Mouse (Mus musculus) 3T3-L1 (cell line): ENCODE results near the gene Lef1.

ENCODE experiments used
- DNase-seq: peaks from one replicate; pipeline ENCODE4 v3.0.0-alpha.2; 2015; ENCODE audit warnings: low read depth, low spot score

Gene Lef1

DNA sequence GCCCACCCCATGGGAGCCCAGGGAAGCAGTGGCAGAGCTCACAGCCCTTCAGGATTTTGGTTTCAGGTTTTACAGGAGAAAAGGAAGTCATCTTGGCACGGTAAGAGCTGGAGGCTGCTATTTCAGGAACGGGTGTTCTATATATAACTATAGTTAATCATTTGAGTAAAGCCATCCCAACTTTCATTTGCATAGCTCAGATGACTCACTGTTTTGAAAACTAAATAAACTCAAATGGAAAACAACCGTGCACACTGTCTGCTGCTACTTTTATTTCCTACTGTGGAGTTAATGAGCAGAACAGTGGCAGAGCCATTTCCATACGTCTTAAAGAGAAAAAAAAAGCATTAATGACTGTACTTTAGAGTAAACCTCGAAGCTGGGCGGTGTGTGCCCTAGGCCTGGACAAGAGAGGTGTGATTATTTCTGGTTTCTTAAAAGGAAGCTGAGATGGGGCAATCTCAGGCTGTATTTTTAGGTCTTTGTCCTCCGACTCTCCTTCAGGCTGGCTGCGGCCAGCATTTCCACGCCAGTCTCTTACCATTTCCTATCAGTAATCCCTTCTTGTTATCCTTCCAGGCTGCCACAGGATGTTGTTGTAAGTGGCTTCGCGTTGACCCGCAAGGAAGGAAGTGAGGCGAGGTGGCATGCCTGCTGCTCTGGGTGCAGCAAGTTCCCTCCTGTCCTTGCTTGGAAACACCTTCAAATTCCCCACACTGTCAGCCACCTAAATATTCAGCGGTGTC is 29.2 kb downstream of the Lef1 start:
- peak; percentile 15 for DNase-seq

DNA sequence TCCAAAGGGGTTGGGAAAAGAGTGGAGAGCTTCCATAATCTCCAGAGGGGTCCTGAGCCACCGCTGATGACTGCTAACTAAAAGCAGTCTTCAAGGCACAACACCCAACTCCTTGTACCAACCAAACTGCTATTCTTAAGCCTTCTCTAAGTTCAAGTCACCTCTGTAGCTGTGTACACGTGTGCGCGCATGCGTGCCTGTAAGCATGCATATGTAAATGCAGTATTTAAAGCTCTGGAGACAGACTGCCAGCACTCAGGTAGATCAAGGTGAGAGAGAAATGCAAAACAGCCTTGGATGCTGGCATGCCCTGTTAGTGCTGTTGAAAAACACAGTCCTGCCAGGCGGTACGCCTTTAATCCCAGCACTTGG is 29.8 kb downstream of the Lef1 start:
- DNase-seq: no peak

DNA sequence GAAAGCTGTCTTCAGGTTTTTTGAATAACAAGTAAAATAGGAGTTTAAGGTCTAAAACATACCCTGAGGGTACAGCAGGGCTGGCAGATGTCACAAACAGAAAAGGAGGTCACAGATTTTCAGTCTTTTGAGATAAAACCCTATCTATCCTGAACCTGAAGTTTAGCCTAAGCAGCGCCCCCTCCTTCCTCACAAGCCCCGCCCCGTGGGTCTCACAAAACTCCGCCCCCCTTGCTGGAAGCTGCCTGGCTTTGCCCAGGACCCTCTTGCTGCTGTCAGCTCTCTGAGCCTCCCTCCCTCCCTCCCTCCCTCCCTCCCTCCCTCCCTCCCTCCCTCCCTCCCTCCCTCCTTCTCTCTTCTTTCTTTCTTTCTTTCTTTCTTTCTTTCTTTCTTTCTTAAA is 31.3 kb downstream of the Lef1 start:
- DNase-seq: no peak

DNA sequence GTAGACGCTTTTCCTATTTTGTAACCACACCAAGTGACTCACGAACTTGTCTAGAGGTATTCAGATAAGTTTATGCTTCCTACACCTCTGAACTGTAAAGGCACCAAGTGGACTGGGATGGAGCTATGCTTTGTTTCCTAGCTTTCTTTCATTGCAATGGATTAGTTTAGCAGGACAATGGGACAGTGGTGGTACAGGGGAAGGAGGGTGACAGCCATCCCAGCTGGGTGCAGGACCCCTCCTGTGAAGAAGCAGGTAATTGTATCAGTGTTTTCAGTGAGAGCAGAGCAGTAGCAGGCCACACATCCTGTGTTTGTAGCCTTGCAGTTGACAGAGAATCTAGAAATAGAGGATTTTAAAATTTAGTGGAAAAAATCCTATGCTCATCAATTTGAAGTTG is 34.0 kb downstream of the Lef1 start:
- DNase-seq: no peak

DNA sequence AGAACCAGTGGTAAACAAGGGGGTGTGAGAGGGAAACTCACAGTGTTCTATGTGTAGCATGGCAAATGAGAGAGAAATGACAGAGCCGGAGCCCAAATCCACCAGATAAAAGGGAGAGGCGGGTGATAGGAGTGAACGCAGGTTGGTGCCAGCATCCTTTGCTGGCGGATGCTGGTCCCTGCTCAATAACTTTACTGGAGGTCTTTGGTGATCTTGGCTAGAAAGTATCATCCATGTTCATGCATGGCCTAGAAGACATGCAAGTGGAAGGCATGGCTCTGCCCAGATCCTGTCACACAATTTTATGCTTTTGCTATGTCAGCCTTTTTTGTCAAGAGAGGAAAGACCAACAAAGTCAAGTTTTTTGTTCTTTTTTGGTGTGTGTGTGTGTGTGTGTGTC is 42.6 kb downstream of the Lef1 start:
- no peak for DNase-seq

DNA sequence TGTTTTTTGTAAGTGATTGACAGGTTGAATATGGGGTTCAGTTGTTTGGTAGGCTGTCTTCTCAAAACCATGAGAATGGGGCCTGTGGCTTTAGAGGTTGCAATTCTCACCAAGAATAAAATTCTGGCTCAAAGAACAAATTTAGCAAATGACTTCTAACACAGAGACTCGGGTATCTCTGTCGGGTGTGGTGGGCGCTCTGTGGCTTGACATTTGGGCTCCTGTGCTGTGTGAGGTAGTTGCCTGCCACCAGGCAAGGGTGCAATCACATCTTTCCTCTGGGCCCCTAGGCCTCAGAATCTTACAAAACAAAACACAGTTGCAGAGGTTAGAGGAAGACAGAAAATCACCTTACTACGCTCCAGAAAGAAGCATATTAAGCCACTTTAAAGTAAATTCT is 43.6 kb downstream of the Lef1 start:
- DNase-seq: no peak

DNA sequence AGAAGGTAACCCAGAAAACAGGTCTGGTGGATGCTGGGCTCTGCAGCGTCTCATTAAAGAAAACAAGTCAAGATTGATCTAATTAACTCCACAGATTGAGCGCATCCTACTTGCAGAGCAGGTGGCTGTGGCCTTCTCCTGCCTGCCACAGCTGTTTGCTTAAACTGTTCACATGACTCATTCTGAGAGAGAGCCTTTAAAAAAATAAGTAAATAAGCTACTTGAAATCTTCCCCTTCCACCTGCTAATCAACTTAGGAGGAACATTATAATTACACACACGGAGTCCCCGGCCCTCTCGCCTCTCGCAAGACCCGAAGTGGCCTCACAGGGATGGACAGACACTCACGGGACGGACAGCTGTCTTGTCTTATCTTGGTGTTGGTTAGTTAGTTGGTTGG is 44.3 kb downstream of the Lef1 start:
- no peak for DNase-seq

DNA sequence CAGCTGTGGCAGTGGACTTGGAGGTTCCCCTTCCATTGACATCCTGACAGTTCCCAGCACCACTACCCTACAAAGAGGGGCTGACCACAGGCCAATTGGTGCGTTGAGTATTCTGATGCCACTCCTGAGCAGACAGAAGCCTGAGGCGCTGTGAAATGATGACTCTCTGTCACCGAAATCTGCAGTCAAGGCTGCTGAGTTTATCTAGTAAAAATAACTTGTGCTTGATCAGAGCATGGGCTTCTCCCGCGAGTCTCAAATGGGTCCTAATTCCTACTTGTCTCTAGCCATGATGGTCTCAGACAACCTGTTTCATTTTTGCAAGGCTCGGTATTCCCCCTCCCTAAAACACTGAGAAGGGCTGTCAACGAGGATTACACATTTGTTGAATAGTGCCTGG is 44.8 kb downstream of the Lef1 start:
- DNase-seq: no peak

DNA sequence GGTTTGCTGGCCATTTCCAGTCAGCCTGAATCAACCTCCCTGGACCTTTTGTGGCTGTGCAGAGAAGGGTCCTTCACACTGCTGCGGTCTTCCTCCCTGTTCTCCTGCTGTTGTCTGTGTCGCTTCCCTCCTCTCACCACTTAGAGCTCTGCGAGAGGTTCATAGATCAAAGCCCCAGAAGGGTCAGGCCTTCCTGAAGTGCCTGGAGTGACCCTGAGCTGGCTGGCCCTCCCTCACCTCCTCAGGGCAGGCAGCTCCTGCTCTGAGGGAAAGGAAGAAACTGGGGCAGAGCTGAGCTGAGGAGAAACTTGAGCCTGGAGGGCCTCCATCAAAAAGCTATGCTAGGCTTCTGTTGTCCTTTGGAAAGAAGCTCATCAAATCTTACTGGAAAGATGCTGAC is 45.4 kb downstream of the Lef1 start:
- no peak for DNase-seq

DNA sequence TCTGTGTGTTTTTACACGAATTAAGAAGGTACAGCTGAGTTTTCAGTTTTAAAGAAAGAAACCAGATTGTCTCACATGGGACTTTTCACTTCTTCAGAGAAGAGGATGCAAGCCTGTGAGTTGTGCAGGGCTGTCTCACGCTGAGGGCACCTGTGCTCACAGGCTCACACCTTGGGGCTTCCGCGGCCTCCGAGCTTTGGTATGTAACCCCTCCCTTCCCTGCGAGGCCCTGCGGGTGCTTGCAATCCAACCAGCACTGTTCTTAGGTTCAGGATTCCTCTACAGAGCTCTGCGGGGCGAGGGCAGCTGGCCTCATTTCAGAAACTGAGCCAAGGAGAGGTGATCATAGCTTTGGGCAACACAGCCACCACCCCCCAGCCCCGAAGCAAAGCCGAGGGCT is 46.1 kb downstream of the Lef1 start:
- no peak for DNase-seq

DNA sequence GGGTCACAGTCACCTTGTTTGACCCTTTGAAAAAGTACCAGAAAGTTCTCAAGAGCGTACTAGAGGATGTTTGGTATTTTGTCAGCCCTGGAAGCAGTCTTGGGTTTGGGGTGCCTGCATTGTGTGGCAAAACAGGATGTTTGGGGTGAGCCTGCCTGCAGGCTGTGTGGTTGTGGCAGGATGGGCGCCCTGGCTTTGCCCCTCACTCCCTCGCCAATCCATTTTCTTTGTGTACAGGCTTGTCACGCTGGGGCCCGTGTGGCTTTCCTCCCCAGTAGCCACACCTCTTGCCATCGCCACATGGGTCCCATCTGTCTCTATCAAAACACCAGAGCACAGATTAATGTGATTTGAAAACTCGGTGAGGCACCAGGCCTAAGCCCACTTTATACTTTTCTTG is 47.2 kb downstream of the Lef1 start:
- no peak for DNase-seq

DNA sequence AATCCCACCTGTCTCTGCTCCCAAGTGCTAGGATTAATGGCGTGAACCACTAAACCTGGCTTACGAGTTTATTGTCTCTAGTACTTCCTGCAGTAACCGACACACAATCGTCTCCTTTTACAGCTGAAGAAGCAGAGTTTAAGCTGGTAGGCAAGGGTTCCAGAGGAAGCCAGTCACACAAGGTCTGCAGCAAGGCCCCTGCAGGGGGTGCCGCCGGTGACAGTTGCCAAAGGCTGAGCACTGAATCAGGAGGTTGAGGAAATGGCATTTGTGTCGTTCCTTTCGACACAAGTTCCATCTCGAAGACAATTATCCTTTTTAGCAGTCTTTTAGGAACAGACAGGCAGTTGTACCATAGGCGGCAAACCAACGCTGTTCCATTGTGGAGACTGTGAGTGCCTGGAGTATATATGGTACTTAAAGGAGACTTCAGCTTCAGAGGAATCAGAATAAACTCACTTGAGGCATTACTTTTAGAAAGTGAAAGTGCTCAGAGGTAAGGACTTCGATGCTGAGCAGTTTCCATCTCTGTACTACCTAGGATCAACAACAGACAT is 49.0 kb downstream of the Lef1 start:
- DNase-seq: no peak

DNA sequence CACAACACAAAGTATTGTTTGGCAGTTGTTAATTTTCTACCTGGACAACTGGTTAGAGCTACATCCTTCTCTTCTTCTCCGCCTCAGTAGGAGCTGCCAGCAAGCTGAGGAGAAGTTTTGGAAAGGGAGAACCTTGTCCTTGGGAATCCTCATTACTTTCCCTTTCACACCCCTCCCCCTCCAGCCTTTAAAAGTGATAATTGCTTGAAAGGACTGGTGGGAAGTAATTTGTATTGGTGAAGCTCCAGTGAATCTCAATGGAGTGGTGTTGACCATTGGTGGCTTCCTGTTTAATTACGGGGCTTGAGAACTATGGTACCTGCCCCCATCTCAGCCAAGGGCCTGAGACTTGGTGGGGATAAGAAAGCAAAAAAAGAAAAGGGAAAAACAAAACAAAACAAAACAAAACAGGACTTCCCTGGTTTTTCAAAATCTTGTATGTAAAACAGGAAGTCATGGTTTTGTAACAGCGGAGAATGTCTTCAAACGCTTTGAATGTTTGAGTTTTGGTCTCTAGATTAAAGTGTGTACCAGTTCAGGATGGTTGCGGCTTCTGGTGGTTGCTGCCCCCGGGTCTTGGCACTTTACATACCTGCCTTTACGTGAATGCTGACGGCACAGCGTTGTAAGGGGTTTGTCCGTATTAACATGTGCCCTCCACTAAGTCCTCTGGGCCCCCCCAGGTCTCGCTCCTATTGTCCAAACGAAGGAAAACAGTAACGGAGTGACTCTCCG is 49.8 kb downstream of the Lef1 start:
- no peak for DNase-seq

DNA sequence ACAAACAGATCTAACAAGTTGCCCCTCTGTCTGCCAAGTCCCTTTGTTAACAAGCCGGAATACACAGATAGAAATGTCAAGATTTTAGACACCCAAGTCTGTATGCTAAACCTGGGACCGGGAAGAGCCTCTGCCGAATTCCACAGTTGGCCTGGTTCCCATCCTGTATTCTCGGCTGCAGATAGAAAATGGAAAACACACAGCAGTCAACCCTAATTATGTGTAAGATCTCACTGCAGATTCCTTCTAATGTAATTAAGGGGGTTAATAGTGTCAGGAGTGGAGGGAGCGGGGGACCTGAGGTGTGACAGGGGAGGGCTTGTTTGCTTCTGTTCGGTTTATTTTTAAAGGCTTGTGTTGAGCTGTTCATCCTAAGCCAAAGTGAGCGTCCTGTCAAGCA is 50.6 kb downstream of the Lef1 start:
- no peak for DNase-seq

DNA sequence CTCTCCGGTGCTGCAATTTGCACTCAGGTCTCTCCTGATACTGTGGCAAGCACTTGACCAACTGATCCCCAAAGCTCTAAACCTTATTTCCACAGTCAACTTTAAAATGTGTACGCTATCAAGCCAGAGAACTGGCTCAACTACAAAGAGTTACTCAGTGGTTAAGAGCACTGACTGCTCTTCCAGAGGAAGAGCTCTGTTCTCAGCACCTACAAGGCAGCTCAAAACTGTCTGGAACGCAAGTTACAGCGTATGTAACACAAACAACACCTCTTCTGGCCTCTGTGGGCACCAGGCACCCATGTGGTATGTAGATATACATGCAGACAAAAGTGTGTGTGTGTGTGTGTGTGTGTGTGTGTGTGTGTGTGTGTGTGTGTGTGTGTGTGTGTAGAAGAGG is 57.5 kb downstream of the Lef1 start:
- DNase-seq: no peak

DNA sequence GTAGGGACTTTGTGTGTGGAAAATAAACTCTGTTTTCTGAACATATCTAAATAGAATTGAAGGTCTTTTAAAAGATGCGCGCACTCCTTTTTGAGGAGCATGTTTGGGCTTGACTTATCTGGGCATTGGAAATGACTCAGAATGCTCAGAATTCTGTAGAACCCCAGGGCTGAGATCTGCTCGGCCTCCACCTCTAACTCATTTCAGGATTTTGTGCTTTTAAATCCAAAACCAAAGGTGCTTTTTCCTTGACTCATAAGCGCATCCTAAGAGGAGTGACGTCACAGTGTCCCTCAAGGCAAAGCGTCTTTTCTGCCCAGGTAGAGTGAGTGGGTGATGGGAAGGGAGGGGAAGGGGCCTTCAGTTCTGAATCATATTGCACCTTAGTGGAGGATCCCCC is 58.9 kb downstream of the Lef1 start:
- DNase-seq: no peak

DNA sequence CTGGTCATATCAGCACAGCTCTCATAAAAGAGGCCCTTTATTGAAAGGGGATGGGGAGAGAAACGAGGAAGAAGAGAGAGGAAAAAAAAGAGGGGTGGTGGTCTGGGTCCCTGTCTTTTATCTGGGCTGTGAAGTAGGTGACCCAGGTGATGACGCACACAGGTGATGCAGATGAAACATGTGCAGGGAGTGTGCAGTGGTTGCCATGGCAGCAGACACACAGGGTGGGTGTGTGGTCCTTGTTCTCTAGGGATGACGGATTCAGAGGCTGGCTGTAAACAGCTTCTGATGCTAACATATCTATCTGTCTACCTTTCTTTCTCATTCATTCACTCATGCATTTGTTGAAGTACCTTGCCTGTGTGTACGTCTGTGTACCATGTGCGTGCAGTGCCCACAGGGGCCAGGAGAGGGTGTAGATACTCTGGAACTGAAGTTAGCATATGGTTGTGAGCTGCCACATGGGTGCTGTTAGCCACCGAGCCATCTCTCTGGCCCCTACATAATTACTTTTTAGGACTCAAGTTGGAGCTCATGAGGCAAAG is 59.9 kb downstream of the Lef1 start:
- no peak for DNase-seq

DNA sequence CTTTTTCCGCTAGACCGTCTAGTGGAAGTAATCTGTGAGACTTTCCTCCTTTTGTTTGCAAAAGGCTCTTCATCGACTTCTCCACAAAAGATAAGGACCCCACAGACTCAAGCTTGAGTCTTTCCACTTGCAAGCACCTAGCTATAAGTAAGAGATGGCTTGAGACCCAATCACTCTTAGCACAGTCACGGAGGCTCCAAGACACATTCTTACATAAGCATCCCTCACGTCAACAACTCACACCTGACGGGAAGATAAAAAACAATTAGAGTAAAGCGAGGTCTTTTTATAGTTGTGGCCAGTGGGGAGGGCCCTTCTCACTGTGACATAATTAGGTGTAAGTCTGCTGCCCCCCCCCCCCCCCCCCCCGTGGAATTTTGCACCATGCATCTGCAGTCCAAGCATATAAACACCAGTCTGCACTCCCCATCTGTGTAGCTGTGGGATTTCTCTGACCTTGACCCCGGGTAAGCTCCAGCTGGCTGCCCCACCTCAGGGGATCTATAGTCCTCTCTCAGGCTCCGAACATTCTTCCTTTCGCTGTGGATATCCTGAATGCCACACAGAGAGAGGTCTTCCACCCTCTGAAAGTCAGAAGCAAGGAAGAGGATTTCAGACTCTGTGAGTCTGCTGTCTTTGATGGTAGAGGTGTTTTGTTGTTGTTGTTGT is 61.2 kb downstream of the Lef1 start:
- DNase-seq: no peak

DNA sequence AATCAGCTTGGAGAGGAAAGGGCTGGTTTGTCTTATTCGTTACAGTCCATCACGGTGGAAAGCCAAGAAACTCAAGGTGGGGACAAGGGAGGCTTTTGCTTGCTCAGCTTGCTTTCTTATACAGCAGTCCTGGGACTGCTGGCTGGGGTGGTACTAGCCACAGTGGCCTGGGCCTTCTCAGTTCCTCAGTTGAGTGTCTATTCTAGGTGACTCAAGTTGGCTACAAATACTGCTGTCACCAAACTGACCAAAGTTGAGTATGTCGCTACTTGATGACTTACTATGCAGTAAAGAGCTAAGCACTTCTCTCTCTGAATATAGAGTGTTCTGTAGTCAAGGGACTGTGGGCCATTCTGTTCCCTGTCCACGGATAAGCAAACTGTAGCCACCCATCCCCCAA is 62.0 kb downstream of the Lef1 start:
- no peak for DNase-seq

DNA sequence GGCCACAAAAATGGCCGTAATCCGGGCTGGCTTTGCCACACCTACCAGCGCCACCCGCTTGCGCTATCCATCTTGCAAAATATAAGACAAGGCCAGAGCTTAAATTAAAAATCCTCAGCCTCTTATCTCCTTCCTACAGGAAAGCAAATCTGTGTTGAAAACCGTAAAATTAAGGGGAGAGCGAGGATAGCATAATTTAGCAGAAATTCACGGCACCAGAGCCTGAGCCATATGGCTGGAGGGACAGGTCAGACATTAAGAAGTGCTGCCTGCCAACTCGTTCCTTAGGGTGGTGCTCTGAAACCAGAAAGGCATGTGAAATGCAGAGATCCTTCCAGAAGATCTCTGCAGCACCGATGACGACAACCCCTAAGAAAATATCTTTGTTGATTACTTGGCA is 70.7 kb downstream of the Lef1 start:
- DNase-seq: no peak

DNA sequence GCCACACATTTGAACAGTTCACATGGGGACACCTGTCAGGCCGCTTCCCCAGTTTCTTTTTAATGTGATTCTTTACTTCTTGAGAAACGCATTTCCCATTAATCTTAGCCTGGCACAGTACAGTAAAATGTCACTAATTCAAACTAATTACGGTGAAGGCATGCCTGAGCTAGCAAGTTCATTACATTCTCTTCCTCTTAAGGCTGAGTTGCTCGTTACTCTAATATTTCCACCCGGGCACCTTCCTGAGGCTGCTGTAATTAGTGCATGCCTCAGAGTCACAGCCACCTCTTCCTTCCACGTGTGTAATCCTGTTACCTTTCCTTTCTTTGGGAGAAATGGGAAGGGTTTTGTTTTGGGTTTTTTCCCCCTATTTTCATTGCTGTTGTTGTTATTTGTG is 71.9 kb downstream of the Lef1 start:
- no peak for DNase-seq

DNA sequence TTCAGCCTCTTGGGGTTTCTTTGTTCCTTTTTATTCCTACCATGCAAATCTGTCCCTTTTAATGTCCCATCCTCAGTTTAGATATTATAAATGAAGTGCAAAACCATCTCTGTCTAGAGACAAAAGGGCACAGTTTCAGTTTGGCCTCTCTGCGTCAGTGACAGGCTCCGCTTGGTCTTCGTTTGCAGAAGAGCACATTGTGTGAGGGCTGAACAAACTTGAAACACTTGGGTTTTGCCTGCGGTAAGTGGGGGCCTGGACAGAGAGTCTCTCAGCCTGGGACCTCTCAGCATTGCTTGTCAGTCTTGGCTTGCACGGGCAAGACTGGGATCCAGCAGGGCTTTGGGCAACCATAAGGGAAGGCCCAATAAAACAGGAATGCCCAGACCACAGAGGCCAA is 75.9 kb downstream of the Lef1 start:
- DNase-seq: no peak
